Mouse (Mus musculus) testis, adult 2 months (tissue): ENCODE results near the gene Lce3e.

ENCODE experiments used
- CTCF ChIP-seq: fragments of 200-500 bp; IDR thresholded peaks from 2 replicates; pipeline ENCODE4 v1.5.1; 2012; ENCODE audit warnings: low read depth, mild to moderate bottlenecking, inconsistent platforms, low read length, moderate library complexity; ENCODE audit not compliant: control insufficient read depth, insufficient read depth, insufficient replicate concordance
- POLR2A ChIP-seq: fragments of 200-500 bp; IDR thresholded peaks from 2 replicates; pipeline ENCODE4 v1.6.1; 2012; ENCODE audit warnings: low read depth, mild to moderate bottlenecking, inconsistent platforms, low read length, moderate library complexity; ENCODE audit not compliant: control insufficient read depth

GRCm38 (mm10) chr3:93000621-93001020, 33.8 kb downstream of the Lce3e start:
- TF ChIP-seq CTCF (no peak), POLR2A (no peak)
